In genomic region chr11:70029130-70029801, GRCm38 (mm10) we compare ENCODE assay signal across 8 mouse cellular contexts. TPM values are rescaled to one million over a fixed set of nuclear protein-coding genes. Genes with fewer than 3 reads are reported as not detected.
DNase-seq lines count a peak whose midpoint lies in the region; ATAC-seq lines count a peak whose summit lies in the region.

No protein-coding gene starts in this region.

- DNase-seq in adrenal gland, adult (ENCODE audit: inconsistent age in 2 of 2, low spot score in 1 of 2): peak; percentile 67 to 77
- DNase-seq in adrenal gland, adult 8-10 months: no peak
- DNase-seq in cerebellum, adult 9-11 months: peak; percentile 83
- peak; percentile 91 to 97 for DNase-seq in frontal cortex, postnatal 10 days (ENCODE audit: low spot score in 2 of 2)
- peak; percentile 98 for DNase-seq in hindbrain, embryonic 10.5 days (ENCODE audit: low spot score)
- peak; percentile 57 to 96 for DNase-seq in left cerebral cortex, adult 8-10 months (ENCODE audit: low spot score in 2 of 2)
- DNase-seq in right cerebral cortex, postnatal 25 days: peak; percentile 84

- H3K4me1 ChIP-seq in hindbrain, embryonic 10.5 days (replicated peaks): peaks cover 73% of the 10 kb centered on the region

- no peaks in the 10 kb centered on the region for H3K27me3 ChIP-seq in hindbrain, embryonic 10.5 days (ENCODE audit: insufficient read depth, poor library complexity, severe bottlenecking)

- ATAC-seq in megakaryocyte progenitor cell, adult 5-6 weeks (replicated peaks; ENCODE audit: poor library complexity): peak; percentile 61

- WGBS in hindbrain, embryonic 10.5 days: 0% methylated on average over 20 of the region's 20 CpGs

- peaks cover 38% of the 10 kb centered on the region for H3K36me3 ChIP-seq in hindbrain, embryonic 10.5 days

- H3K9me3 ChIP-seq in hindbrain, embryonic 10.5 days: no peaks in the 10 kb centered on the region

- peak overlapping the region; percentile 90 for H3K27ac ChIP-seq in hindbrain, embryonic 10.5 days

- H3K4me3 ChIP-seq in hindbrain, embryonic 10.5 days: peak overlapping the region; percentile 54

RNA-seq across cellular contexts. Expression of gene Dlg4, which starts 12.5 kb away (rescaled TPM):
- 10 to 100 TPM; 25.7 to 65.4 (median 45.9) TPM for total RNA-seq in adrenal gland, adult 8-10 months (2022)
- 16.4 and 19.9 TPM in 2 replicates for polyA plus RNA-seq in hindbrain, embryonic 10.5 days (2016; fragmentation: Nextera tagmentation; extraction: Ambion mirVana)
- total RNA-seq in left cerebral cortex, adult 8-10 months (2022): 100 to 1,000 TPM; 721 to 849 (median 797) TPM
- total RNA-seq in megakaryocyte progenitor cell, adult 5-6 weeks (2015): 5.8 and 6.7 TPM in 2 replicates
- total RNA-seq in megakaryocyte progenitor cell, adult 5-6 weeks (2017): 3.8 and 4.1 TPM in 2 replicates

RNA-seq across cellular contexts. Expression of gene Acadvl, which starts 14.1 kb away (rescaled TPM):
- 100 to 1,000 TPM; 323 to 415 (median 392) TPM for total RNA-seq in adrenal gland, adult 8-10 months (2022)
- polyA plus RNA-seq in hindbrain, embryonic 10.5 days (2016; fragmentation: Nextera tagmentation; extraction: Ambion mirVana): 44.9 and 51.7 TPM in 2 replicates
- 10 to 100 TPM; 57.9 to 68.3 (median 61.2) TPM for total RNA-seq in left cerebral cortex, adult 8-10 months (2022)
- 28.7 and 45.7 TPM in 2 replicates for total RNA-seq in megakaryocyte progenitor cell, adult 5-6 weeks (2015)
- 43.6 and 49.1 TPM in 2 replicates for total RNA-seq in megakaryocyte progenitor cell, adult 5-6 weeks (2017)

RNA-seq across cellular contexts. Expression of gene Asgr1, which starts 24.6 kb away (rescaled TPM):
- total RNA-seq in adrenal gland, adult 8-10 months (2022): under 1 TPM in 3 of 4 experiments, not detected in 1; 0.31 to 0.75 (median 0.38) TPM
- polyA plus RNA-seq in hindbrain, embryonic 10.5 days (2016; fragmentation: Nextera tagmentation; extraction: Ambion mirVana): 0.68 and 1.3 TPM in 2 replicates
- 1 to 10 TPM in 2 of 4 experiments, under 1 TPM in 2; 0.77 to 2.4 (median 1.5) TPM for total RNA-seq in left cerebral cortex, adult 8-10 months (2022)
- not detected in 2 replicates for total RNA-seq in megakaryocyte progenitor cell, adult 5-6 weeks (2015)
- total RNA-seq in megakaryocyte progenitor cell, adult 5-6 weeks (2017): not detected in 2 replicates

RNA-seq across cellular contexts. Expression of gene Dvl2, which starts 28.9 kb away (rescaled TPM):
- 10 to 100 TPM; 13.4 to 27.1 (median 20.5) TPM for total RNA-seq in adrenal gland, adult 8-10 months (2022)
- 50.3 and 51.8 TPM in 2 replicates for polyA plus RNA-seq in hindbrain, embryonic 10.5 days (2016; fragmentation: Nextera tagmentation; extraction: Ambion mirVana)
- 10 to 100 TPM; 28.0 to 36.9 (median 32.9) TPM for total RNA-seq in left cerebral cortex, adult 8-10 months (2022)
- 9.5 and 9.8 TPM in 2 replicates for total RNA-seq in megakaryocyte progenitor cell, adult 5-6 weeks (2015)
- 9.5 and 14.7 TPM in 2 replicates for total RNA-seq in megakaryocyte progenitor cell, adult 5-6 weeks (2017)

RNA-seq across cellular contexts. Expression of gene Phf23, which starts 33.7 kb away (rescaled TPM):
- total RNA-seq in adrenal gland, adult 8-10 months (2022): 10 to 100 TPM; 55.7 to 61.0 (median 58.4) TPM
- 93.7 and 98.1 TPM in 2 replicates for polyA plus RNA-seq in hindbrain, embryonic 10.5 days (2016; fragmentation: Nextera tagmentation; extraction: Ambion mirVana)
- 10 to 100 TPM; 49.6 to 59.9 (median 51.8) TPM for total RNA-seq in left cerebral cortex, adult 8-10 months (2022)
- 34.5 and 37.9 TPM in 2 replicates for total RNA-seq in megakaryocyte progenitor cell, adult 5-6 weeks (2015)
- 31.7 and 40.0 TPM in 2 replicates for total RNA-seq in megakaryocyte progenitor cell, adult 5-6 weeks (2017)

Comparison
In these comparisons a context has a peak if more than half of its experiments do, and no peak if none do; other contexts are left out.
1. RNA of gene Dlg4, which starts 12.5 kb away (total RNA-seq): 721 to 849 TPM in left cerebral cortex, adult 8-10 months; 25.7 to 65.4 TPM in adrenal gland, adult 8-10 months and 3.8 to 6.7 TPM in megakaryocyte progenitor cell, adult 5-6 weeks; every median in the first group is over 10 times any median in the second.
2. RNA of gene Acadvl, which starts 14.1 kb away (total RNA-seq): 323 to 415 TPM in adrenal gland, adult 8-10 months; 57.9 to 68.3 TPM in left cerebral cortex, adult 8-10 months and 28.7 to 49.1 TPM in megakaryocyte progenitor cell, adult 5-6 weeks; every median in the first group is over 4 times any median in the second.